Mouse (Mus musculus): Measurements from ENCODE around the gene Zc3hc1. TPM values are rescaled to one million over a fixed set of nuclear protein-coding genes. Genes with fewer than 3 reads are reported as not detected.
"Not testable (repeated sequence)": the region's sequence is repeated elsewhere in the genome, so short reads cannot be mapped to it uniquely, and the experiment has no call there.

The Zc3hc1 gene
- total RNA-seq (2021) = 10 to 100 TPM; 17.9 to 19.0 TPM
- long read RNA-seq, experiment 1, transcript Zc3hc1-211 (1 exons, 831 nt) = minor isoform, 5 of 61 reads
- long read RNA-seq, experiment 1, transcript Zc3hc1-201 (10 exons, 1,824 nt) = major isoform, 52 of 61 reads
- long read RNA-seq, experiment 1, partial matches to known transcripts = 0 of 61 reads
- long read RNA-seq, experiment 1, other reads (novel, unspliced or antisense) = 4 of 61 reads
- long read RNA-seq, experiment 2, transcript Zc3hc1-201 (10 exons, 1,824 nt) = major isoform, 11 of 13 reads
- long read RNA-seq, experiment 2, partial matches to known transcripts = 1 of 13 reads
- long read RNA-seq, experiment 2, other reads (novel, unspliced or antisense) = 0 of 13 reads

- peak; percentile 79 to 81 for DNase-seq
Measured at GRCm38 (mm10) chr6:30390714-30391697, at the start of gene Zc3hc1. TSS of gene Zc3hc1 (minus strand) at chr6:30391028.

- no peak for DNase-seq
Measured at GRCm38 (mm10) chr6:30439576-30439975, 48.7 kb upstream of the Zc3hc1 start.

GRCm38 (mm10) chr6:30437054-30437453 lies 46.2 kb upstream of the Zc3hc1 start:
- no peak for DNase-seq

GRCm38 (mm10) chr6:30436476-30436875 lies 45.6 kb upstream of the Zc3hc1 start:
- DNase-seq = no peak

GRCm38 (mm10) chr6:30432461-30433192 lies 41.8 kb upstream of the Zc3hc1 start:
- no peak for DNase-seq

DNA sequence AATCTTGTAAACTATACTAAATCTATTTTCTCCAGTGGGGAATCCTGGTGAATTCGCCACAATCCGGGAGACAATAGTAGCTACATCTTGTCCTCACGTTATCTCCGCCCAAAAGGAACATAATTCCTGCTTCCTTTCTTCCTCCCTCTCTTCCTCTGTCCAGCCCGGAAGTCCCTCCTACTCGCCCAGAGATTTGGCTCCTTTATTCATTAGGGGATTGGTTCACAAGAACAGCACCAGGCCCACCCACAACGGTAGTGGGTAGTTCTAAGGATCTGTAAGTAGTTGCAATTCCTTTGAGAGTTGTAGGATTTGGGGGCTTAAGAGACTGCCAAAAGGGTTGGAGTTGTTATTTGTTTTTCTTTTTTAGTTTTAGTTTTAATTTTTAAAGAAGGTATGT lies 26.0 kb upstream of the Zc3hc1 start:
- no peak for DNase-seq

- DNase-seq = no peak
Measured at GRCm38 (mm10) chr6:30416126-30416525, 25.3 kb upstream of the Zc3hc1 start.

DNA sequence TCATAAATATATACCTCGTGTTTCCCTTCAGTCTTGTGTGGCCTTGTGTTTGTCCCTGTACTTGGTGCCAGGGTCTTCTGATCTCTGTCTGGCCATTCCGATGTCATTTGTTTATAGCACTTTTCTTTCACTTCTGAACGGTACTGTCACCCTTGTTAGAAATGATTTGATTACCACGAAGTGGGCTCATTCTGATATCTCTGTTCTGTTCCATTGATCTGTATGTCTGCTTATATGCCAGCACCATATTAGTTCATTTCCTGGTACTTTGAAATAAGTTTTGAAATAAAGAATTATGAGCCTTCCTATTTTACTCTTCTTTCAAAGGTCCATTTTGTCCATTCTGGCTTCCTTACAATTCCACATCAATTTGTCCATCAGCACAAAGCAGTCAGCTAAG lies 20.5 kb upstream of the Zc3hc1 start:
- peak; percentile 9 to 18 for DNase-seq

DNA sequence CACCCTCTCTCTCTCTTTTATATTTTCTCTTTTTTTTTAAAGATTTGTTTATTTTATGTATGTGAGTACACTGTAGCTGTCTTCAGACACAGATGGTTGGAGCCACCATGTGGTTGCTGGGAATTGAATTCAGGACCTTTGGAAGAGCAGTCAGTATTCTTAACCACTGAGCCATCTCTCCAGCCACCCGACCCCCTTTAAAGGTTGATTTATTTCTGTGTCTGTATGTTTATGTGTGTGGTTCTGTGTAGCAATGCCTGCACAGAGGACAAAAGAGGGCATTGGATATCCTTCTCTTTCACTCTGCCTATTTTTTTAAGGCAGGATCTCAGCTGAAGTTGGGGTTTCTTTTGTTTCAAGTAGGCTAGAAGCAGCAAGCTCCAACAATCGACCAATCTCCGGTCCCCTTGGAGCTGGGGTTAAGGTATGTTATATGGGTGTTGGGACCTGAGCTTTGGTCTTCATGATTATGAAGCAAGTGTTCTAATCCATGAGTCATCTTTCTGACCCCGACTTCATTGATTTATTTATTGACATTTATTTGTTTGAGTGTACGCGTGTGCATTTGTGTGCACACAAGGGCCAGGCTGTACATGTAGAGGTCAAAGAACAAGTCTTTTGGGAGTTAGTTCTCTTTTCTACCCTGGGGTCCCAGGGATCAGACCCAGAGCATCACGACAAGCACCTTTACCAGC lies 18.7 kb upstream of the Zc3hc1 start:
- no peak for DNase-seq

DNA sequence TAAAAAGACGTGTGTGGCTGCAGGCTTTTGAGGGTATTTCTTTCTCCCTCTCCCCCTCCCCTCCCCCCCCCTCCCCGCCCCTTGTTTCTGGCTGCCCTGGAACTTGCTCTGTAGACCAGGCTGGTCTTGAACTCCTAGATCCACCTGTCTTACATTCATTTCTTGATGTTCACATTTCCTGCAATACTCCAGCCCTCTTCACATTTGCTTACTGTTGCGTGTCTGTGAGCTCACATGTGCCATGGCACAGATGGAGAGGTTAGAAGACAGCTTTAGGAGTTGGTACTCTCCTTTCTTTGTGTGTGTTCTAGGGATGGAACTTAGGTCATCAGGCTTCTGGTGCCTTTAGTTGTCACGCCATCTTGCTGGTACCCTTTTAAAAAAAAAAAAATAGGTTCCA lies 17.4 kb upstream of the Zc3hc1 start:
- no peak for DNase-seq

GRCm38 (mm10) chr6:30404671-30405070 lies 13.8 kb upstream of the Zc3hc1 start:
- no peak for DNase-seq

DNA sequence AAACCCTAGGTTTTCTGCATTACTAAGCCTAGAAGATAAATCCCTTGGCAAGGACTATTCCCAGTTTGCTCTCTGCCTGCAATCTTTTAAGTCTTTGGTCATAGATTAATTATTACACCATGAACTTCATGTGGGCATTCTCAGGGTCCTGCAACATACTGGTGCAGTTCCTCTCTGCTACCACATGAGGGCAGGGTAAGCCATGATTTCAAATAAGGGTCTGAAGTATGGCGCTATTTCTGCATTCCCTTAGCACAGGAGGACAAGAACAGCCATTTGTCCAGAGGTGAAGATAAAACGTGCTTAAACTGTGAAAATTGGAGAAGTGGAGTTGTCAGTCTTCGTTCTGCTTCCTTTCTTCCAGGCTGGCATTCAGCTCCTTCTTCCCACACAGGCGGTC lies 12.6 kb upstream of the Zc3hc1 start:
- DNase-seq = peak; percentile 58 to 64

DNA sequence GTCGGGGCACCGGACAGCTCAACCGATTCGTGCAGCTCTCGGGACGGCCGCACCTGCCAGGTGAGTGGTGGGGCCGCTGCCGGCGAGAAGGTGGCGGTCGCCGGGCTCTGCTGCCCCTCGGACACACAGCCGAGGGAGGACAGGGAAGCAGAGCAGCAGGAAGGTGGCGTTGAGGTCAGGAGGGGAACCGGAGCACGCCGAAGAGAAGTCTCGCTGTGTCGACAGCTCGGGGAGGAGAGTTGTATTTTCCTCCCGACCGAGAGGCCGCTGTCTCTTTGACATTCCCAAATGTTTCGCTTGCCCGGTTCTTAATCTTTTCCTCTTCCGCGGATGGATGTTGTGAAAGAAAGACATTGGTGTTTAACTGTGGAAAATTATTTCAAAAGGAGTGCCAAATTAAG lies 11.3 kb upstream of the Zc3hc1 start:
- DNase-seq = peak; percentile 54 to 57

- DNase-seq = peak; percentile 98 to 99
Measured at GRCm38 (mm10) chr6:30401308-30402015, 10.6 kb upstream of the Zc3hc1 start, which contains the start of gene Klhdc10. TSS of gene Klhdc10 (plus strand) at chr6:30401868.

DNA sequence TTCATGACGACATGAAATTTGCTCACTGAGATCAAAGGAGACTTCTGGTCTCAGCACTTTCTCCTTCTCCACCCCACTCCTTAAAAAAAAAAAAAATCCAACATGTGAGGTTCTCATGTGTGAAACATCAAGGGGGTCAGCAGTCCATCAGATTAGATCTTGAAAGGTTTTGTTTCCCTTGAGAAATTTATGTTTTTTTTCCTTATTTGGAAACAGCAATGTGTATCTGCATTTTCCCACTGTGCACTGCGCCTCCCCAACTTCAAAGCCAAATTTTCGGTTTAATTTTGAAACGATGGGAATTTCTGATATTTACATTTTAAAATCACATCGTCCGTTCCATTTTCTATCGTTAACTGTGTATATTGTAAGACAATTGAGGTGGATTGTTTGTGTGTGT lies 9.9 kb upstream of the Zc3hc1 start:
- no peak for DNase-seq

GRCm38 (mm10) chr6:30400146-30400545 lies 9.3 kb upstream of the Zc3hc1 start:
- no peak for DNase-seq

- DNase-seq = no peak
Measured at GRCm38 (mm10) chr6:30391996-30392395, 1.2 kb upstream of the Zc3hc1 start.

DNA sequence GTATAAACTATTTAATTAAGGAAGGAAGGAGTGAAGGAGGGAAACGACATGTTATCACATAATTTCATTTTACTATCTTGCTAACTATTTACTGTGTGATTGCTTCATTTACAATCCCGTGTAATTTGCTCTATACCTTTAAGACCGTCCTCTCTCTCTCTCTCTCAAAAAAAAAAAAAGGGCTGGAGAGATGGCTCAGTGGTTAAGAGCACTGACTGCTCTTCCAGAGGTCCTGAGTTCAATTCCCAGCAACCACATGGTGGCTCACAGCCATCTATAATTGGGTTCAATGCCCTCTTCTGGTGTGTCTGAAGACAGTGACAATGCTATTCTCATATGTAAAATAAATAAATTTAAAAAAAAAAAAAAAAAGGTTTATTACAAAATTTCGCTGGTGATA lies 557 bp downstream of the Zc3hc1 start:
- DNase-seq = not testable (repeated sequence)

GRCm38 (mm10) chr6:30381116-30381515 lies 9.7 kb downstream of the Zc3hc1 start:
- peak in 1 of 2 experiments; percentile 25 for DNase-seq

DNA sequence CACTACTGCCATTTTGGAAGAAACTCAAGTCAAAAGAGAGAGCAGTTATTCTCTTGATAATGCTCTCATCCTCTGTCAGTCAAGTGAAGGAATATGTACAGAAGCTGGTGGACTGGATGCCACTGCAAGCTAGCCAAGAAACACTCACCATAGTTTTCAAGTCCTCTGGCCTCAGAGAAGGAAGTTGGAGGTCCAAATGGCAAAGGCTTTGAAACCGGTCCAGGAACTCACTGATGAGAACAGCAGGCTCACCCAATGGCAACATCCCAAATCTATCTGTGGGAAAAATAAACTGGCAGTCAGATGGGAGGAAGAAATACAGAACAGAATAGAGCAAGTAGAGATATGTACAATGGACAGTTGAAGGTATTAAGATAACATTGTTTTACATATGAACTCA lies 15.0 kb downstream of the Zc3hc1 start:
- DNase-seq = peak in 1 of 2 experiments; percentile 54
